Mouse (Mus musculus) splenic B cell, adult 2 months (primary cell): Measurements from ENCODE around the gene Gcfc2.

Source experiments
- DNase-seq: peaks from one replicate; pipeline ENCODE4 v3.0.0-alpha.2; 2011; ENCODE audit warnings: low read depth, low spot score
- H3K27me3 ChIP-seq: 2 replicates; pipeline ENCODE4 v1.6.1; 2012; ENCODE audit warnings: mild to moderate bottlenecking, low read length, moderate library complexity, mixed read lengths; ENCODE audit not compliant: control insufficient read depth, poor library complexity, insufficient read depth, severe bottlenecking
- H3K36me3 ChIP-seq: 2 replicates; pipeline ENCODE4 v1.6.1; 2012; ENCODE audit warnings: mild to moderate bottlenecking, low read length, moderate library complexity, mixed read lengths; ENCODE audit not compliant: control insufficient read depth, poor library complexity, insufficient read depth, severe bottlenecking

Gcfc2 gene

DNA sequence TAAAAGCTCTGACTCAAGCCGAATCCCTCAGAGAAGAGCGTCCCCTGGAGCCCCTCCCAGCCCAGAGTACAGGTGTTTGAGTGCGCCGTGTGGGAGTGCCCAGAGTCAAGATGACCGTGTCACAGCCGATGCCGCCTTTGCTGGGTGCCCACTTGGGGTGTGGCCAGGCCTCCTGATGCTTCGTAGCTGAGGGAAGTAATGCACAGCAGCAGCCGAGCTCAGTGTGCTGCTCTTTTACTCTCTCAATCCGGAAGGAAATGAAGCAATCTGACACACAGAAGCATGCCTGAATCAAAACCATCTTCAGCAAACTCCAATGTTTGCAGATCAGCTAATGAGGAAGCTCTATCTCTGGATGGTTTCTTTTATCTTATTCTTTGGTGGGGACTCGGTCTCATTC, 34.5 kb downstream of the Gcfc2 start:
- peaks cover 6% of the 10 kb centered on the region for H3K36me3 ChIP-seq
- no peaks in the 10 kb centered on the region for H3K27me3 ChIP-seq
- no peak for DNase-seq

DNA sequence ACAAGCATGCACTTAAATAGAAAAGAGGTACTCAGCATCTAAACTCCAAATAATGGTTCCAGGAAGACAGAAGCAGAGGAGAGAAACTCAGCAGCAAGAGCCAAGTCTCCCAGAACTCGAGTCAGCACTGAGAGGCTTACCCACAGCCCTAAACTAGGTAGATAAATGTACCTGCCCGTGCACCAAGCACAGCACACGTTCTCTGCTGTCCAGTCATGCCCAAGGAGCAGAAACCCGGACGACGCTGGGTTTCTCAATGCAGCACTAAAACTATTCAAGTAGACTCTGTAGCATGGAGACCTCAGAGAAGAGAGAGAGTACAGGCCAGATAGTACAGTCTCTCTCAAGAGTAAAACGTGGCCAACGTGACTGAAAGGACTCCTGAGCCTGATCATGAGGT, 36.4 kb downstream of the Gcfc2 start:
- H3K36me3 ChIP-seq, result peaks cover 6% of the 10 kb centered on the region

DNA sequence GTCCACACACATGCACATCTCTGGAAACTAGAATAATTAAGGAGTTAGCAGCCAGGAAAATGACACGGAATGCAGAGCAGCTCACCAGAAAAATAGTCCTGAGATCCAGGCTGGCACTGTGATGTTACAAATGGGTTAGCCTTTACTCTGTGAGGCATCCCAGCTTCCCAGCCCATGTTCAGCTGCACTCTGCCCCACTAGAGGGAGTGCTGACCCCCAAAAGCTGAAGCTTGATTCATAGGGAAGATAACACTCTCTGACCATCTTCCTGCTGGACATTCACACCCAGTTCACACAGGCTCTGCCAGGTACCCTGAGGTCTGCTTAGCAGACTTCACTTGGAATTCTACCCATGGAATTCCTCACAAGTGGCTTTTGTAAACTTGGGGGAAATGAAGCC, 36.8 kb downstream of the Gcfc2 start:
- no peak for DNase-seq
- no peaks in the 10 kb centered on the region for H3K27me3 ChIP-seq
- peaks cover 6% of the 10 kb centered on the region for H3K36me3 ChIP-seq

More for the DNA sequence above, 36.4 kb downstream of the Gcfc2 start:
- no peaks in the 10 kb centered on the region for H3K27me3 ChIP-seq
- DNase-seq, result no peak

DNA sequence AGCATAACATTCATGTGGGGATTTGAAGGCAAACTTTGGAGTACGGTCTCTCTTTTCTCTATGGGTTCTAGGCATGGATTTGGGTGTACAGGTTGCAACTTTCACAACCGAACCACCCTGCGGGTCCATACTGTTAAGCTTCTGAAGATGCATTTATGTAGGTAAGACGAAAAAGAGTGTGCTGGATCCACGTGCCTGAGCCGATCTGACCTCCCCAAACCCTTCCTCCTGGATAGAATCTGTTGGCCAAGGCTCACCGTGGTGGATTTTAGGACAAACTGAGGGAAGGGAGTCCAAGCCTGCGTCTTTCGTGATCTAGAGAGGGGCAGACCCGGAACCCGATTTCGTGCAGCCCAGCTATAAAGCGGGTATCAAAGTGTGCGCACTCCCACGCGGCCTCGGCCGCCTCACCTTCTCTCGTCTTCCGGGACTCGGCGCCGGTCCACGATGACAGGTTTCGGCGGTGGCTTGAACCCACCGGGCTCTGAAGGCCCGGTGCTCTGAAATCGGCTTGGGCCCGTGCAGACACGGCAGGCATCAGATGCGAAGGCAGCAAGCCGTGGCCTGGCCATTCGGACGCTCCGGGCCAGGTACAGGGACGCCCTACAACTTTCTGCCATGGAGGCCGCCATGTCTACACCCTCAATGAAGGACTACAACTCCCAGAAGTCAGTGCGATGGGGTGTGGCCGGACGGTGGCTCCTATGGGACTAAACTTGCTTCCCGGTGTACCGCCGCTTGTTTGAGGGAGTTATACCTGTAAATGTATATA, 42.0 kb downstream of the Gcfc2 start, which contains the start of gene Mrpl19:
Mrpl19 (minus strand) TSS at position 663 of the 772 bp plus-strand sequence.
- DNase-seq, result peak; percentile 92
- H3K27me3 ChIP-seq, result no peaks in the 10 kb centered on the region
- H3K36me3 ChIP-seq, result peaks cover 6% of the 10 kb centered on the region

DNA sequence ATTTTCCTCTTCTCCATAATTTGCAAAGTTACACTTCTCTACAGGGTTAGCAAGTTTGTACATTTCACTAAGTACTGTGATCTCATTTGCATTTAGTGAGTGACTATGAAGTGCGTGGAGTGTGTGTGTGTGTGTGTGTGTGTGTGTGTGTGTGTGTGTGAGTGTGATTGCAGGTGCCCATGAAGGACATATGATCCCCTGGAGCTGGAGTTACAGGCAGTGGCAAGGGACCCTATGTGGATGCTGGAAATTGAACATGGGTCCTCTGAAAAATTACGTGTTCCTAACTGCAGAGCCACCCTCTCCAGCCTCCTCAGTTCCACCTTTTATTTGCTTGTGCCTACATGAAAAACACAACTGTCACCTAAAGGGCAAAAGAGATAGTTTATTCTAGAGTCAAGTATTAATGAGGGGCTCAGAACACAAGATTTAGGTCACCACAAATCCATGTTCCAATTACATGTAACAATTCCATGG, 42.6 kb downstream of the Gcfc2 start:
- no peaks in the 10 kb centered on the region for H3K27me3 ChIP-seq
- peaks cover 5% of the 10 kb centered on the region for H3K36me3 ChIP-seq
- no peak for DNase-seq

DNA sequence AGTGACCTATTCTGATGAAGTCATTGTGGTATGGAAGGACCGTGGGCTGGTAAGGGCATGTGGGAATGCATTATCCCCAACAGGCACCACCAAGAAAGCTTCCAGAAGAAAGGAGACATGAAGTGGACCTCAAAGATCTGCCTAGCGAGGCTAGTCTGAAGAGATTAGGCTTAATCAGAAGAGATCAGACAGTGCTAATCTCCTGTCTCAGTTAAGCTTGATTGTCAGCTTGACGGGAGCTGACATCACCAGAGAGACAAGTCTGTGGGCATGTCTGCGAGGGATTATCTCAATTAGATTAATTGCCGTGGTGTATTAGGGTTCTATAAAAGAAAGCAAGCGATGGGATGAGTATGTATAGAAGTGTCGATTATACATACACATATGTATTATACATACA, 47.7 kb downstream of the Gcfc2 start:
- DNase-seq, result no peak
- no peaks in the 10 kb centered on the region for H3K27me3 ChIP-seq
- H3K36me3 ChIP-seq, result no peaks in the 10 kb centered on the region

DNA sequence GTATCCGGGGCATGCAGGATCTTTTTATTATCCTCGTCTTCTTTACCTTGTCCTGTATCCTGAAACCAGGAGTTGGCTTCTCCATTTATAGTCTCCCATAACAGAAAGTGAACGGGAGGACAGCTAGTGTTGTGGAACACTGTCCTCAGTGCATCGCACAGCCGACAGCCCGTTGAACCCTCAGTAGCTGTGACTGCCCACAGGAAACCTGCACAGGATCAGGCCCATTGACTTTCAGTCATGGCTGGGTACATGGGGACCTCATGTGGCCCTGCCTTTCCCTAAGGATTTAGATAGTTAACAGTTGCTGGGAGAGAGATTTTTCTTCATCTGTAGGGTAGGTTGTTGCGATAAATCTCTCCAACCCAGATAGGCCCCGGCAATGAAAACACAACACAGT, 49.1 kb downstream of the Gcfc2 start:
- no peaks in the 10 kb centered on the region for H3K27me3 ChIP-seq
- no peak for DNase-seq
- no peaks in the 10 kb centered on the region for H3K36me3 ChIP-seq

DNA sequence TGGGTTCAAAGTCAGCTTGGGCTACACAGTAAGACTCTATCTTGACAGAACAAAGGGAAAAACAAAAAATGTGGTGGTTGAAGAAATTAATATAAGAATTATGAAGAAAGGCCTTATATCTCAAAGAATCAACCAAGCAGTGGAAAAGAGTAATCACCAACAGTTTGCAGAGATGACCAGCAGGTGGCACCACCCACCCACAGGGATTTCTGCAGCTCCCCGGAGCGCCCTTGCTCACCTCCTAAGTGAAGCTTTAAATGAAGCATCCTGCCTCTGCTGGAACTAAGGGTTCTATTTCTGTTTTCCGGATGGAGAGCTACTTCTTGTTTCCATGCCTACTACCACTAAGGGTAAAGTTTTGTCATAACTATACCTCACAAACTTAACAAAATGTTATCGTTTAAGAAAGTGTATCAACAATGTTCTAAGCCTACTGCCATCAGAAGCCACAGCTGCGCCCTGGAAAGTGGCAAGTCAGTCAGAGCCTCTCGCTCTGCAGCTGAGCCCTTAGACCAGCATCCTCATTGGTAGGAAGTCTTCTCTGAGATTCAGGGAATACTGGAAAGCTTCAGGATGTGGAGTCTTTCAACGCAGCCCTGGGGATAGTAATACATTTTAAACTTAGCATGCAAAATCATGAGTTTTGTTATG, 52.6 kb downstream of the Gcfc2 start:
- peak; percentile 70 for DNase-seq

DNA sequence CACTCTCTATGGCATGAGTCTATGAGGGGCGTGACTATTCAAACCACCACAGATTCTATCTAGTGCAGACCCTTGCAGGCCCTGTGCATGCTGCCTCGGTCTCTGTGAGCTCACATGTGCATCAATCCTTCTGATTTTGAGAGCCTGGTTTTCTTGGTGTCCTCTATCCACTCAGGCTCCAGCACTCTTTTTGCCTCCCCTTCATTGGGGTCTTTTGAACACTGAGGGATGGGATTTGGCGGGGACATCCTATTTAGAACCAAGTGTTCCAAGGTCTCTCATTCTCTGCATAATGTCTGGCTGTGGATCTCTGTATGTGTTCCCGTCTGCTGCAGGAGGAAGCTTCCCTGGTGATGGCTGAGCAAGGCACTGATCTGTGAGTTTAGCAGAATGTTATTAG, 55.8 kb downstream of the Gcfc2 start:
- no peaks in the 10 kb centered on the region for H3K27me3 ChIP-seq
- no peaks in the 10 kb centered on the region for H3K36me3 ChIP-seq
- no peak for DNase-seq

More for the DNA sequence above, 52.6 kb downstream of the Gcfc2 start:
- H3K36me3 ChIP-seq, result no peaks in the 10 kb centered on the region
- H3K27me3 ChIP-seq, result no peaks in the 10 kb centered on the region

DNA sequence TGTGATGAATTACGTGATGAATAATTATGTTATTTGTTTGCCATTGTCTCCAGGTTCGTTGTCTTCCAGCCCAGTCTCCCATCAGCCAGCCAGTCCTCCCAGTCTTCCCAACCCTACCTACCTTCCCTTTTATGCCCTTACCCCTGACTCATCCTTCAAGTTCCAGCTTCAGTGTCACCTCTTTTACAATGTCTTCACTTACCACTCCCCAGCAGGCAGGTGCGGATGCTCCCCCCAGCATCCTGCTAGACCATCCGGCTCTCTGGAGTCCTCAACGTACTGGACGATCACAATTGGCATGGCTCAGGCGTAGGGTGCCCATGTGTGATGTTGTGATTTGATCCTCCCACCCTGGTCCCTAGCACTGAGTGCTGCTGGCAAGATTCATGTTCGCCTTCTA, 62.7 kb downstream of the Gcfc2 start:
- DNase-seq, result no peak
- no peaks in the 10 kb centered on the region for H3K27me3 ChIP-seq
- no peaks in the 10 kb centered on the region for H3K36me3 ChIP-seq

DNA sequence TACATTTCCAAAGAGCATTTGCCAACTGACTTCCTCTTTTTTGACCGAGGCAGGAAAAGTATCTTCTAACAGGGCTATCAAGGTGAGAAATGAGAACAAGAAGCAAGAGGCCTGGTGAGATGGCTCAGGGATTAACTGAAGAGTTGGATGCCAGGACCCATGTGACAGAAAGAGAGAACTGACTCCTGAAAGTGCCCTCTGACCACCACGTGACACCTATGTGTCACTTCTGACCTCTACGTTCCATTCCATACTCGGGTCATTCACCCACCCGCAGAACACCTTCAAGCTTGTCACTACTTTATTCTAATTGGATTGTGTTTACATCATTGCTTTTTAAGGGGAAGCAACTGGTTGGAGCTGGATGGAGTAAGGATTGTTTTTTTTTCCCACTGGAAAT, 63.1 kb downstream of the Gcfc2 start:
- DNase-seq, result no peak
- Histone ChIP-seq H3K36me3 (no peaks in the 10 kb centered on the region), H3K27me3 (no peaks in the 10 kb centered on the region)

DNA sequence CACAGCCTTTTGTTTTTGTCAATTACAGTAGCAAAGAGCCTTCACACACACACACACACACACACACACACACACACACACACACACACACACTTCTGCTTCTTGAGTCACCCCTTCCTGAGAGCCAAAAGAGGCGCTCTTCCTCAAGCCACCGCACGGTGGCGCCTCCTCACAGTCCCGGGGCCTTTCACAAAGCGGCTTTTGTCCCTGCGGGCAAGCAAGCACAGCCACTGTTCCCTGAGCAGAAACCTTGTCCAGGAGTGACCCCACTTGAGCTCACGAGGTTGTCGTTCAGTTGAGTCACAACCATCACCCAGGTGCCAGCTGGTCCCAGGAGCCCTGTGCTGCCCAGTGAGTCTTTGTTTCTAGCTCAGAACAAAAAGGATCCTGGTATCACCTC, 63.5 kb downstream of the Gcfc2 start:
- Histone ChIP-seq H3K36me3 (no peaks in the 10 kb centered on the region), H3K27me3 (no peaks in the 10 kb centered on the region)
- DNase-seq, result peak; percentile 72

DNA sequence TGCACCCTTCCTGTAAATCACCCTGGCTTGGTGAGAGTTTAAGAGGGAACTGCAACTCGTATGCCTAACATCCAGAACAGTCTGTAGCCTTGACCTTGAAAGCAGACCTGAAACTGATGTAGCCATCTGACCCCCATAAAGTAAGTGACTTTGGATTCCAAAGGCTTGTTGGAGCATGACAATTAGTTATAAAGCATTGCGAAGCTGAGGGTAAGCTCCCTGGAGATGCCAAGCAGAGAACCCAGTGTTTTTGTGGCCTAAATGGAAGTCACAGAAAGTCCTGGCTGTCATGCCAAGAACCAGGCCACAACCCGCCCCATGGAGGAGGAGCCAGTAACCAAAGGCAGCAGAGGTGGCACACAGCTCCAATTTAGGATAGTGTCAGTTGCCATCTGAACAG, 64.1 kb downstream of the Gcfc2 start:
- no peak for DNase-seq
- H3K27me3 ChIP-seq, result no peaks in the 10 kb centered on the region
- H3K36me3 ChIP-seq, result no peaks in the 10 kb centered on the region

DNA sequence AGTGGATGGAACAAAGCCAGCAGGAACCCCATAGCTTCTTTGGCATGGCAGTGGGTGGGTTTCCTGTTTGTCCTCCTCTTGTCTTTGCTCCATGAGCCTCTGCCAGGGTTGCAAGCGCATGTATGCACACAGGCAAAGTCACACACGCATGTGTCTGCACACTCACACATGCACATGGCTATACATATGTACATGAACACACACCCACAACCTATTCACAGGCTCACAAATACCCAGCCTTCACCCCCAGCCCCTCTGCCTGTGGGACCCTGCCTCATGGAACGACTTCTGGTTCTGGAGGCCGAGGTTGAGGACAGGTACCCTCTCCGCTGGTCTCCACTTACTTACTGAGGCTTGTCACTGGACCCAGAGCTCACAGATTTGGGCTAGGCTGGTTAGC, 64.9 kb downstream of the Gcfc2 start:
- no peaks in the 10 kb centered on the region for H3K36me3 ChIP-seq
- DNase-seq, result no peak
- H3K27me3 ChIP-seq, result no peaks in the 10 kb centered on the region

DNA sequence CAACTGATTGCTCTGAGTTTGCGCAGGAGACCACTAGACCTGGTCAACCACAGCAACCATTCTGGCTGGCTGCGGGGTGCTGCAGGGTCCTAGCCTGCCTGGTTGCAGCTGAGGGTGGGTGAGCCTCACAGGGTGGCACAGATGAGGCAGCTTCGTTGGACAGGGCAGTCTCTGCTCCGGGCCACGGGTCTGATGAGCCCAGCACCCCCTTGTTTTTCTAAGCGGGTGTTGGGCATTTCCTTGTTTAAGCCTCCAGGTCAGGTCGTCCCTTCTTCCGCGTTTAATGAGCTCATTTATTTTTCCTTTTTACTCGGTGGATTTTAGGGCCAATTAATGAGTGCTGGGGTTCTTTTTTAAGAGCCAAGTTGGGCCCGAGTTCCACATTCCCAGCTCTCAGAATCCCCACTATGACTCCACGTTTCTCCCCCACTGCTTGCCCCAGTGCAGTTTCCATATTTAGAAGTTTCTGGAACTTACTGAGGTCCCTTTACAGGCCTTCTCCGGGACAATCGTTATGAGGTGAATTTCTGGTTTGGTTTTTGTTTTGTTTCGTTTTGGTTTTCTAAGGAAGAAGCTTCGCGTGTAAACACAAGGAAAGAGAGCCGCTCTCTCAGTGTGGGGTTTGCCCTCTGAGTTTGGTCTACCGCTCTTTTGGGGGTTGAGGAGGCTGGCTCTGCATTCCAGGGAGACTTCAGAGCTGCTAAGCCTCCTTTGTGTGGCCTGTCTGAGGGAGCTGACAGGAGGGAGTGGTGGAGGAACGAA, 66.8 kb downstream of the Gcfc2 start:
- no peaks in the 10 kb centered on the region for H3K36me3 ChIP-seq
- DNase-seq, result no peak
- no peaks in the 10 kb centered on the region for H3K27me3 ChIP-seq
